Mouse (Mus musculus) cerebellum, postnatal 25 days (tissue): ENCODE measurements around the gene Mrpl42.
"Not testable (repeated sequence)": the region's sequence is repeated elsewhere in the genome, so short reads cannot be mapped to it uniquely, and the experiment has no call there.

ENCODE experiments used
- DNase-seq, 2 experiments: peaks; one replicate each; pipeline ENCODE4 v3.0.0; 2021; ENCODE audit warnings: mixed read lengths in 2 of 2

Mrpl42 gene

DNA sequence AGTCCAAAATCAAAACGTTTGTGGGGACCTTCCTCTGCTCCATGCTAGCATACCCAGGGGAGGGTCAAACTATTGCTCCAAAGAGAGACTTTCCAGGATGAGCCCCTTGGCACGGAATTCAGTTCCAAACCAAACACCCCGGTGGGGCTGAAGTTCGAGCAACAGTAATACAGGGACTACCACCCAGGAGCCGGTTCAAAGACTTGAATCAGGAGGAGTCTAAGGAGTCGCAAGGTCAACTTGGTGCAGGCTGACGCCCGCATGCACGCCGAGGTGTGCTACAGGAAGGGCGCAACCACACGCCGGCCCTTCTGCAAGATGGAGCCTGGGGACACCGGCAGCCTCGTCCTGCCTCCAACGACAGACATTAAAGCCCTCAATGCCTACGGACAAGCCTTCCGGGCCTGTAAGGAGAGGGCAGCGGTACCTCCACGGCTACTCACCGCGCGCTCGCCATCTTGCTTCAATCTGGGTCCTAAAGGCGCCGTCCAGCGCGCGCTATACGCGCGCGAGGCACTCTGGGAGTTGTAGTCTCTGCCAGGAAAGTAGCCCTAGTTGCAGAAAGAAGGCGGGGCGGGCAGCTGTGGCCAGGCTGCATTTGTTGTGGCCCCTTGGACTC lies at the start of gene Mrpl42:
Gene Mrpl42 (minus strand): TSS at position 478 of the 619 bp plus-strand sequence.
- DNase-seq, result peak; percentile 90 to 95

DNA sequence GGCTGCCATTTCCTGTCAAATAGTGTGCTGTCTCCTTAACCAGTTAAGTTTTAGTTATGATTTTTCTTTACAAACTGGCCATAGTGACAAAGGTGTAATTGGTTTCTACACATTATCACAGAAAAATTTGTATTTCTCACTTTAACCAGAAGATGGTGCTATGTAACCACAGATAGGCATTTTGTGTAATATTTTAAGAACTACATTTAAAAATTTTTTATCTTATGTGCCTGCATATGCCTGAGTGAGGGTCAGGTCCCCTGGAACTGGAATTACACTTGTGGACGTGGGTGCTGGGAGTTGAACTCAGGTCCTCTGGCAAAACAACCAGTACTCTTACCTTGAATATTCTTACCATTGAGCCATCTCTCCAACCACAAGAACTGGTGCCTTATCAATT lies 48.8 kb upstream of the Mrpl42 start:
- peak in 1 of 2 experiments; percentile 37 for DNase-seq

DNA sequence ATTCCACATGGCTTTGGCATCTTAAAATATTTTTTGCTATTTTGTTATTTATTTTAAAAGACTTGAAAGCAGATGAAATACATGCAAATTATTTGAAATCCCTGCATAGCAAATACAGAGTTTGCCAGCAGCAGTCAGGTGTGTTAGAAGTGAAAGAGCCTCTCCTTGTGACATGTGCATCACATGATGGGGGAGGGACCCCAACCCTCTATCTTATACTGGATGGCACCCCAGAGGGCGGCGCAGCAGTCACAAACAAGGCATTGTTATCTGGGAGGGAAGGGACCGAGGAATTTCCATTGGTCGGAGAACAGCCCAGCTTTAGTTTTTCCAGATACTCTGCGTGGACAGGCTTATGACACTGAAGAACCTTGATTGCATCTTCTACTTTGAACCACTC lies 47.3 kb upstream of the Mrpl42 start:
- DNase-seq, result not testable (repeated sequence)

DNA sequence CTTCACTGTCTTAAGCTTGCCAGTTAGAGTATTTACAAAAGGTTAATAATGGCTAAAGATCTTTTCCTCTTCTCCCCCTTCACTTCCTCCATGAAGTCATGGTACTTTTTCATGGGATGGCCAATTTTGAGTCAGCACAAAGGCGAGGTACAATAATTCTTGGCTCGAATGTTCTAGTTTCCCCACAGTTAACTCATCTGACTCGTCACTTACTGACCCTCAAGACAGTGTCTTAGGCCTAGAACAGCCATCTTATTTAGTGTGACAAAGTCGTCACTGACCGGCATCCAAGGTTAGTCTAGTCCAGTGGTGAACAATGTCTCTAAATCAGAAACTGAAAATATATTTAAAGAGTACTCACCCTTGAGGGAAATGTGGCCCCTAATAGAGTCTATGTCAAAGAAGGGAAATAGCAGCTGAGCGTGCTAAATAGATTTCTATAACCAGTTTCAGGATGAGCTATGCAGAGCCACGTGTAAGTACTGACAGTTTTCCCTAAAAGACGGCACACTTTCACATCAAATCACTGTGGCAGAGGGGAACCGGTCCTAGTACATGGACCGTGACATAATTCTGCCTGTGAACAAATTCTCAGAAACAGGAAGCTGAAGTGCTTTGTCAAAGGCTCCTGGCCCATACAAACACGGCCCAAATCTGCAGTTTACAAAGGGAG lies 46.5 kb upstream of the Mrpl42 start:
- DNase-seq, result no peak

DNA sequence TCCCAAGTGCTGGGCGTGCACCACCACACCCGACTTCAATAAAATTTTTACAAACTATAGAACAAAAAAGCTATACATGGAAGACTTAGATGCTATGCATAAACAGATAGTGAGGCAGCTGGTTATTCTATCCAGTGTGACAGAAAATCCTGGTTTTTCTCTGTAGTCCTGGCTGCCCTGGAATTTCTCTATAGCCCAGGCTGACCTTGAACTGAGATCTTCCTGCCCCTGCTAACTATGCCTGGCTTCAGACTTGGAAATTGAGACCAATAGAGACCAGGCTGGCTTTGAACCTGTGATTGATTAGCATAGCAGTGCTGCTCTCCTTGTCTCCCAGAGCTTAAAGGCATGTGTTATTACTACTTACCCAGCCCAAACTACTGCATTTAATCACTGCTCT lies 44.4 kb upstream of the Mrpl42 start:
- no peak for DNase-seq

DNA sequence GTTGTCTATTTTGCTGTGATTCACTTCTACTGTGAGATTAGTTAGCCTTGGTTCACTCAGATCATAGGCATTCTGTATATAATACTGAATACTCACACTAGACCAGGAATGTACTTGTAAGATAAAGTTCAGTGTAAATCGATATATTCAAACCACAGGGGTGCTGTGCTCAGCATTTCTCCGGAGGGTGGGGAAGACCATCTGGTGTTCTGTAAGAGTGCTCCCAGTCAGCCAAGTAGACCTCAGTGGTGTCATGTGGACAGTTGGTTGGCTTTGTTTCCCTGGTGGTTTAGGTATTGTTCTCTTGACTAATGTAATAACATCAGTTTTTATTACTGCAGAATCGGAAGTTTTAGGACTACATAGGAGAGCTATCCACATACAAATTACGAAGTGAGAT lies 43.3 kb upstream of the Mrpl42 start:
- DNase-seq, result peak; percentile 36 to 50

DNA sequence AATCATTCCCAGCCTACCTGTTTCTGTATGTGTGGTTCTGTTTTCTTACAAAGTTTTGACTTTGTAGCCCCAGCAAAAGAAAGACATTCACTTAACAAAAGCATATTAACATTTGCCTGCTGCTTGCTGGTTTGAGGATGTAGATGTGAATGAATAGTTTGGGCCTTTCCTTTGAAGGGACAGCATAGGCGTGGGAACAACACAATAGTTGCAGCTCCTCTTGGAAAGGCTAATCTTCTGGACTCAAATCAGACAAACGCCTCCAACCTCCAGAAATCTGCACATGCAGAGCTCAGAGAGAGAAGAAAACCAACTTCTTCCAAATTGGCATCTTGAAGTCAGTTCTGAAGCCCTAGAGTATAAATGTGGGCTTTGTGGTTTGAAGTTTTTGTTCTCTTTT lies 42.9 kb upstream of the Mrpl42 start:
- DNase-seq, result no peak

DNA sequence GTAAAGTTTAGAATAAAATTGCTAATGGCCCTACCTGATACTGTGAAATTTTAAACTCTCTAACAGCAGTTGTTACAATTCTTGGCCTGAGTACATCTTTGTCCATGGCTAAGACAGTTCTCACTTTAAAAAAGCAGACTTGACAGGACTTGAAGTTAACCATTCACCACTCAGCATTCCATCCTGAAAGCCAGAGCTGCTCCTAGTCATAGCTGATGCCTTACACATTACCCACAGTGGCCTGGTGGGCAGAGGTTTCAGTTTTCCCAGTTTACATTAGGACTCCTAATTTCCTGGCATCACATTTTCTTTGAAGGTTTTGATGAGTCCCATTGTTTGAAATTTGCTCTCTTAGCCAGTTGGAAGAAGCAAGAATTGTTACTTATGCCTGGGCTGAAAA lies 42.3 kb upstream of the Mrpl42 start:
- DNase-seq, result no peak

DNA sequence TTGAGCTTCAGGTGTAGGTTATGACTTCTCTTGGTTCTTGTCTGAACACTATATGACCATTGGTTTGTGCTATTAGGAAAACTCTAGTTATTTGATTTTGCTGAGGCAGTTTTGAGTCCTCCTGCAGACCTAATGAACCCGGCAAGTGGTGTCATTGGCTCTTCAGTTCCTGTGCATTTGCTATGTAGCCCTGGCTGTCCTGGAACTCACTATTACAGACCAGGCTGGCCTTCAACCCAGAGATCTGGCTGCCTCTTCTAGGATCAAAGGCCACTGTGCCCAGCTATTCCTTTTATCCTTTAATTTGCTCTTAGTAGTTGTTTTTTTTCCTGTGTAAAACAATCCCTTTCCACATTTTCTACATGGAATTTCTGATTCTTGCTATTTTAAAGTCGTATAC lies 41.6 kb upstream of the Mrpl42 start:
- no peak for DNase-seq

DNA sequence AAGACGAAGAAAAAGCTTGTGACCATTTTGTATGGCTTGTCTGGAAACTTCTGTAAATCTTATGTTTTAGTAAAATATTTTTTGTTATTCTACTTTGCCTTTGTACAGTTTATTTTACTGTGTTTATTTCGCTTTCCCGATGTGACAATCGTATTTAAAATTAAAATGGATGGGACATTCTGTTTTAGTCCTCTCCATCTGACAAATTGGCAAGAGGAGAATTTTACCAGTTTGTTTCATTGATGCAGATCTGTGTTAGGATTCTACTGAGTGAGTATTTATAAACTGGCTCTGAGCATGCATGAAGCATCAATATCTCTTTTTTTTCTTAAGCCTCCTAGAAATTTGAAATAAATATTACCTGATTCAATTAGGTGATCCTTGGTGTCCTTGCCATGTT lies 41.2 kb upstream of the Mrpl42 start:
- no peak for DNase-seq

DNA sequence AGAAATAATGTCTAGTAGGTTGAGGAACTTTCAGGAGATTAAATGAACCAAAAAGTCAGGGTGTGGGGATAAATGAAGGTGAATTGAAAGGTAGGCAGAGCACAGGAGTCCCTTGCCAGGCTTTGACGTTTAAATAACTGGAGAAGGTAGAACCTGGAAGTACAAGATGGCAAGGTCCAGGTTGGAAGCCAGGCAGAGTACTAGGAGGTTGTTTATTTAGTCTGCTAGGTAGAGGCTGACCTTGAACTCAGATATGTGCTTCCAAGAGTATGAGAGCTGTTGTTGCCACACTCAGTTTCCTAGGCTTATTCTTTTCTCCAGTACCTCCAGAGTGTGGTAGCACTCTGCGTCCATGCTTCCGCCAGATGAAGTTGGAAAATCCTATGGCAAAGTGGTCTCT lies 38.1 kb upstream of the Mrpl42 start:
- DNase-seq, result no peak

DNA sequence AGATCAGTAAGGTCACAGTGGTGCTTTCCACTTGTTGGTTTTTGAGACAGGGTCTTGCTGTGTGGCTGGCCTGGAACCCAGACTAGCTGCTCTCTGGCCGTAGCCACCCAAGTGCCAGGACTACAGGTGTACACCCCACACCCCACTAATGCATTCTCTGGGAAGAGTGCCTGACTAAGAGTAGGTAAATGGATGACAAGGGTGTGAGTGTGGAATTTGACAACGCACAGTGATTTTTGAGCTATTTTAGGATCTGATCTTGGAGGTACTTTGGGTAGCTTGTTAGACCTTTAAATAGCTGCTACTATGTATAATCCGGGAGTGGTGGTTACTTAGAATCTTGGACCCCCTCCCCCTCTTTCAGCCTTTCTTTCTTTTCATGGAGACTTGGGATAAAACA lies 37.5 kb upstream of the Mrpl42 start:
- no peak for DNase-seq

DNA sequence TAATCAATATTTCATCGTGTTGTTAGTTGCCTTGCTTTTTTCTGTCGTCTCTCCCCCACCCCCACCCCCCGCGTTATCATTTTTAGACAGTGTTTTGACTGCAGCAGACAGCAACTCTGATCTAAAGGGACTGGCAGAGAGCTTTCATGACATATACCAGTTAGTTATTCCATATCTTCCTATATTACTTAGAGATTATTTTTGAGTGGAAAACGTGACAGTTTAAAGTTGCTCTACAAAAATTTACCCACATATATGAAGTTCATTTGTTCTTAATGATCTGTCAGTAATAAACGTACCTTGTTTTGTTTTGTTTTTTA lies 34.4 kb upstream of the Mrpl42 start:
- no peak for DNase-seq

DNA sequence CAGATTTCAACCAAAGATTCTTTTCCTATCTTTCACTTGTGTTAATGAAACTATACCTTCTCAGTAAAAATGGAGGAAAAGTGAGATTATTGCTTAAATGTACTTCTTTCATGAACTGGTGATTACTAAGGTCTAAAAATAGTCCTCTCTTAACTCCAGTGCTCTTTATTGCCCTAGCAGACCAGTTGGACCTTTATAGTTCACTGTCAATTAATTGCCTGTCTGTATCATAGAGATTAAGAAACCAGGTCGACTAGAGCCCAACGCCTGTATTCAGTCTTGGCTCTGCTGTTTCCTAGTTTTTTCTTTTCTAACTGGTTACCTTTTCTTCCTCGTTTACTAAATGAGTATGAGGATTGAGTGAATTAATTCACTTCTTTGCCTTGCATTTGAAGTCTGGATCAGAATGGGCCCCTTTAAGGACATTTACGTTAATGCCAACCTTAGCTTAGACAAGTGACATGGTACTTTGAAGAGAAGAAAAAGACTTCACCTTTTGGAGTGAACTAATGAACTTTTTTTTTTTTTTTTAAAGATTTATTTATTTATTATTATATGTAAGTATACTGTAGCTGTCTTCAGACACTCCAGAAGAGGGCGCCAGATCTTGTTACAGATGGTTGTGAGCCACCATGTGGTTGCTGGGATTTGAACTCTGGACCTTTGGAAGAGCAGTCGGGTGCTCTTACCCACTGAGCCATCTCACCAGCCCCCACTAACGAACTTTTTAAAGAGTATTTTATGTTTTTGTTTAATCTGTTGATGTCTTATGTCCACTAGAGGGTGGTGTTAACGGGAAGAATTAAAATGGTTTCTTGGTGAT lies 33.9 kb upstream of the Mrpl42 start:
- no peak for DNase-seq

DNA sequence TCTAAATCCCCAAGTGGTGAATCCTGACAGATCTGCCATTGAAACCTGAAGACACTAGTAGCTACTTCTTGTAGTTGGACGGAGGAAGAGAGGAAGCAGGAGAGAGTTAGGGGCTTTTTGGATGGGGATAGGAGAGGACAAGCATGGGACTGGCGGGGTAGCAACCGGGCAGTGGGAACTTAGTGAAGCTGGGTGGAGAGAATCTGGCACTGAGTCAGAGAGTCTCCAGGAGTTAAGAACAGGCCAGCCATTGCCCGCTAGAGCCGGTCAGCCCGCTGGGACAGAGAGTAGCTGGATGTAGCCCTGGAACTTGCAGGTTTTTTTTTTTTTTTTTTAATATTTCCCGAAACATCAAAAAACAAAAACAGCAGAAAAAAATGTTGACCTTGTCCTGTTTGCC lies 31.6 kb upstream of the Mrpl42 start:
- DNase-seq, result peak in 1 of 2 experiments; percentile 35

DNA sequence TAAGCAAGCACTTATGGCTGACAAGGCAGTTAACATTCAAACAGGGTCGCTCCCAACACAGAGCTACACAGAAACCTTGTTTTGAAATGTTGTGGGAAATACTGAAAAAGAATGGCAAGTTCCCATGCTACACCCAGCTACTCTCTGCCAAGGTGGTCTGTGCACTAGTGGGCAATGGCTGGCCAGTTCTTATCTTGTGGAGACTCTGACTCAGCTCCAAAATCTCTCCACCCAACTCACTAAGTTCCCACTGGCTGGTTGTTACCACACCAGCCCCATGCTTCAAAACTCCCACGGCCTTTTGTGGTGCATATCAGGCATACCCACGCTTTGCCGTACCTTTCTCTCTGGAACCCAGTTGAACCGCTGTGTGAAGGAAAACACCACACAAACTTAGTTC lies 31.2 kb upstream of the Mrpl42 start:
- no peak for DNase-seq

DNA sequence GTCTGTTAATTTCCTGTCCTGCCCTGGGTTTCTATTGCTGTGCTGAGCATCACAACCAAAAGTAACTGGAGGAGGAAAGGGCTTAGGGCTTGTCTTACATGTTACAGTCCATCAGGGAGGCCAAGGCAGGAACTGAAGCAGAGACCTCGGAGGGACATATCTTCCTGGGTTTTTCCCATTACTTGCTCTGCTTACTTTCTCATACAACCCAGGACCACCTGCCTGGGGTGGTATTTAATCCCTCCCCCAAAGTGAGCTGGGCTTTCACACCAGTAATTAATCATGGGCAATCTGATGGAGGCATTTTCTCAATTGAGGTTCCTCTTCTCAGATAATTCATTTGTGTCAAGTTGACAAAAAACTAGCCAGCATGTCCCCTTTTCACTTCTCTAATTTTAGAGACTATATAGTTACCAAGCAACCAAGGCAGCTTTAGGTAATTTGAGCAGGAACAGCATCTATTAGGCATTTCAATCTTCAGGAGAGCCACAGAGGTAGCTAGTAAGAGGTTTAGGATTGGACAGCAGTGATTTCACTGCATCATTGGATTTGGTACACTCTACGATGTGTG lies 28.9 kb upstream of the Mrpl42 start:
- no peak for DNase-seq

DNA sequence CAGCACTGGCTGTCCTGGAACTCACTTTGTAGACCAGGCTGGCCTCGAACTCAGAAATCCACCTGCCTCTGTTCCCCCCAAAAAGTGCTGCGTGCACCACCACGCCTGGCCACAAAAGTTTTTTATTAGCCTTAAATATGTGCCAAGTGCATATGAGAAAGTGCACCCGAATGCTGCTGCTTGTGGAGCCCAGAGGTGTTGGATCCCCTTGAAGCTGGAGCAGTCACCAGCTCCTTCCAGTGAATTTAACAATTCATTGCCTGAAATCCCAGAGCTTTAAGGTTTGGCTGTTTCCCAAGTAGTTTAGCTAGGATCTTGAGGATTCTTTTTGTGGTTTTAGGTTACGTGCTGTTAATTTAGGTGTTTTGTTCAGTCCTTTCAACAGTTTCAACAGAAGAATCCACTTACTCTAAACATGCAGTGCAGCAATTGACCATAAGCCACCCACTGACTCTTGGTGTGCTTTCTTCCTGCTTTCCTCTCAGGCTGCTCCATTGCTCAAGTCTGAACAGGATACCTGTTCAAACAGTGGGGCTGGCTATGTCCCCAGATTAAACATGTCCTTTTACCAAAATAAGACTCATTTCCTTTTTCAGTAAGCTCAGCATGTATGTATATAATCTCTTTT lies 24.9 kb upstream of the Mrpl42 start:
- no peak for DNase-seq

DNA sequence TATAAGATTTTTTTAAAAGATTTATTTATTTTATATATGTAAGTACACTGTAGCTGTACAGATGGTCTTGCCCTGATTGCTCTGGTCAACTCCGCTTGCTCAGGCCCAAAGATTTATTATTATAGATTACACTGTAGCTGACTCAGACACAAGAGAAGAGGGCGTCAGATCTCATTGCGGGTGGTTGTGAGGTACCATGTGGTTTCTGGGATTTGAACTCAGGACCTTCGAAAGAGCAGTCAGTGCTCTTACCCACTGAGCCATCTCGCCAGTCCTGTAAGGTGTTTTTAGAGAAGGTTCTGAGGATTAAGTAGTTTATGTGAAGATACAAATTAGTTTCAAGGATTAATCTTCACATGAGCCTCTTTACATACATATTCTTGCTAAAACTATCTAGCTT lies 24.1 kb upstream of the Mrpl42 start:
- no peak for DNase-seq

DNA sequence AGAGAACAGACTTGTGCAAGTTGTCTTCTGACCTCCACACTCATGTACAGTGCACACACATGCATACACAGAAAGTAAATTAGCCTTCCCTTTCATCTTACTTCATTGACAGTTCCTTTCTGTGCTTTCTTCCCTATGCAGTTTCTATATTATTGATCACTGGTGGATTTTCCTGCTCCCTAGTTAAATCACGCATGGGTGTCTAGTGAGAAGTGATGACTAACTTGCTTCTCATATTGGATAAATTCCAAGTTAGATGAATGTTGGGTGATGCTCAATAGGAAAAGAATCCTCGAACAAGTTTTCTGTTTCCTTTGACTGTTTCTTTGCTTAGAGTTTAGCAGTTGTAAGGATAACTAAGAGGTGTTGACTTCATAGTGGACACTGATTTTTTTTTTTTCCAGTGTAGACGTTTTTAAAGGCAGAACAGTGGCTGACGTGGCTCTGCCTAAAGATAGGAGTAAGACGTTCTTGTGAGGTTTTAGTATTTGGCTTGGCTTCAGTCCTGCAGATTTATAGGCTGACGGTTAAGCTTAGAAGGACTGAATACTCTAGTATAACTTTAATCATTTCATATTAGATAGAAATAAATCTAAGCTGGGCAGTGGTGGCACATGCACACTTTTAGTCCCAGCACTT lies 23.4 kb upstream of the Mrpl42 start:
- DNase-seq, result no peak

DNA sequence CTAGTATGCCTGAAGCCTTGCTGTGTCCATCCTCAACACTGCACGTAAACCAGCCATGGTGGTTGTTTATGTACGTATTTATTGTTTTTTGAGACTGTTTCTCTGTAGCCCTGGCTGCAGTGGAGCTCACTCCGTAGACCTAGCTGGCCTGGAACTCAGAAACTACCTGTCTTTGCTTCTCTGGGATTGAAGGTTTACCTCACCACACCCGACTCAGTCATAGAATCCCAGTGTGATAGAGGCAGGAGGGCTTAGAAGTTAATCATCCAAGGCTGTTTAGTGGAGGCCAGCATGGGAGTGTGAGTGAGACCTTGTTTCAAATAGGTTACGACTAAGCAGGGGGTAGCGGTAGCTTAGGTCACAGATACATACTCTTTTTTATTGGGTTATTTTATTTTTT lies 15.9 kb upstream of the Mrpl42 start:
- DNase-seq, result no peak

DNA sequence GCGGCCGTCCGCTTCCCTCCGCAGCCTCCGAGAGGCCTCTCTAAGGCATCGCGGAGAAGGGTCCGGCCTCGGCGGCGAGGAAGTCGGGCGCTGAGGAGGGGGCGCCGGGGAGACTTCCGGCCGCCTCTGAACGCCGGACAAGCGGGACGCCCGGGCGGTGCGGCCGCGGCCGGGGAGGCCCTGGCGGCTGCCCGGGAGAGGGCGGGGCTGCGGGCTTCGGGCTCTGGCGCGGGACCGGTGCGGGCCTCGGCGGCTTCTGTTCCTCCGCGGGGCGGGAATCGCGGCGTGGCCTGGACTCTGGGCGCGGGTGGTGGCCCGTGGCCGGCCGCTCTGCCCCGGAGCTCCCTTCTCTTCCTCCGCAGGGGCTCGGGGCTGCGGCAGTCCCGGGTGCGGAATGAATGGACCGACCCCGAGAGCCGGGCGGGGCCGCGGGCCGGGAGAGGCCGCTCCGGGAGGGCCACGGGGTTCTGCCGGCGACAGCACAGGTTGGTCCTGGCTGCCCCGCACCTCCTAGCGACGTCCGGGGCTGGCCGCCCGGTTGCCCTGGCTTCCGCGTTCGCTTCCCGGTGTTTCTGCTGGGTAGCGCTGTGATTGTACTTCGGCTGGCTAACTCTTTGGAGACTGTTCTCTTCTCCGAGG lies 13.7 kb upstream of the Mrpl42 start:
- peak; percentile 75 to 78 for DNase-seq
